Mouse (Mus musculus) frontal cortex, adult 2 months (tissue): ENCODE measurements around the gene Slc16a8. TPM values are rescaled to one million over a fixed set of nuclear protein-coding genes. Genes with fewer than 3 reads are reported as not detected.

ENCODE experiments used
- DNase-seq, 2 experiments: peaks; one replicate each; pipeline ENCODE4 v3.0.0; 2022; ENCODE audit warnings: low spot score in 1 of 2; ENCODE audit errors: extremely low spot score in 1 of 2
- polyA plus RNA-seq: library from polyadenylated mRNA; depleted of rRNA; stranded (reverse); fragments of >200 nt; gene quantifications from 2 replicates; pipeline ENCODE4 v1.2.3, GENCODE M21; 2012; rRNA removed

Slc16a8 gene
- polyA plus RNA-seq, 1 experiment: not detected

DNA sequence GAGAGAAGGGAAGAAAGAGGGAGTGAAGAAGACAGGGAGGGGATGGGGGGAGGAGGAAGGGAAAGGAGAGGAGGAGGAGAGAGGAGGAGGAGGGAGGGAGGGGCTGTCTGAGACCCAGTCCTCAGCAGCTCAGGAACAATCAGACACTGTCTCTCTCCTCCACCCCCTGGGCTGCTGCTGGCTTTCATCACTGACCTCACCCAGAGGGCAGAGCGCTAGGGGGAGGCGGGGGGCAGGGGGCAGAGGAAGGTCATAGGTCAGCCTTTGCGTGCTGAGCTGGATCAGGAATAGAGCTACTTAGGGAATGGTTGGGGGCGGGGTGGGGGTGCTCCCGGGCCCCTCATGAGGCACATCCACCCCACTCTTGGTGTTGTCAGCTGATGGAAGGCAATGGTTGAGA lies 30.9 kb downstream of the Slc16a8 start:
- no peak for DNase-seq

DNA sequence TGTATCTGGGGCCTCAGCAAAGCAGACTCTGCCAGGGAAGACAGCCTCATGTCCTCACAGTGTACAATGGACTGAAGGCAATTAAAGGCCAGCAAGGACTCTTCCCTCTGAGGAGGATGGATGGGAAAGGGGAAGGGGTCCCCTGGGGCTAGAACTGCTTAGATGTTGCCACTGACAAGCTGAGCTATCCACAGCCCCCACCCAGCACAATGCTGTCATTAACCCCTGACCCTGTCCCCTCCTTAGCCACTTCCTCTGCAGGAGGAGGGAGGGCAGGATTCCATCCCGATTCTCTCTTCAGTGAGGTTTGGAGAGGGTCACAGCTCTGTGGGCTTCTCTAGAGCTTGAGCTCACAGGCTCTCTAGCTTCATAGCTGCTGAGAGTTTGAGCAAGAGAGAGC lies 35.0 kb downstream of the Slc16a8 start:
- DNase-seq: no peak

DNA sequence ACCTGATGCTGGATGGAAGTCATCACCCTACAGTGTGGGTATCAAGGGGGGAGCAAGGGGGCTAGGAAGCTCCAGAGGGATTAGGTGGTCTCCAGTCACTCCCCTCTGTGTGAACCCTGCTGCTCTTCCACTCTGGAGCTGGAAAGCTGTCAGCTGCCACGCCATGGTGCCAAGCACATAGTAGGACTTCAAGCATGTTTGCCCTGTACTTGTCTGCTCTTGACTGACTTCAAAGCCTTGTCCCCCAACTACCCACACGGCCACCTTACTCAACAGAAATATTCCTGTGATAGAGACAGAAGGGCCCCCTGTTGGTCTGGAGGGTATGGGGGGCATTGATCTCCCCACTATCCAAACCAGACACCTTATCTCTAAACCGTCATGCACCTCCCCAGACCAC lies 38.4 kb downstream of the Slc16a8 start:
- DNase-seq: no peak

DNA sequence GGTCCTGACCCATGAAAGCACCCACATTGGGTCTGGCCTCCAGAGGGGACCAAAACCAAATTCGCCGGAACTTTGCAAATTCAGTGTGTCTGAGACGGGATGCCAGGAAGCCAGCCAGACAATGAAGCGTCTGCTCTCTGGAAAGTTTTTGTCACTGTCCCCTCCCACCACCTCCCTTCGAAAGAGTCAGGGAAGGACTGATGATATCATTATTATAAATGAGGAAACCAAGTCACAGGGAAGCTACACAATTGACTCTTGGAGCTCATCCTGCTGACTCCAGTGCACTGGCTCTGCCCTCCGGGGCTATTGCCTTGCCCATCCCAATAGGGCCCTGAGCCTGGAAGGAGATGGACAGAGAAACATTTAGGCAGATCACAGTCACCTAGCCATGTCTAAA lies 41.0 kb downstream of the Slc16a8 start:
- DNase-seq: no peak

DNA sequence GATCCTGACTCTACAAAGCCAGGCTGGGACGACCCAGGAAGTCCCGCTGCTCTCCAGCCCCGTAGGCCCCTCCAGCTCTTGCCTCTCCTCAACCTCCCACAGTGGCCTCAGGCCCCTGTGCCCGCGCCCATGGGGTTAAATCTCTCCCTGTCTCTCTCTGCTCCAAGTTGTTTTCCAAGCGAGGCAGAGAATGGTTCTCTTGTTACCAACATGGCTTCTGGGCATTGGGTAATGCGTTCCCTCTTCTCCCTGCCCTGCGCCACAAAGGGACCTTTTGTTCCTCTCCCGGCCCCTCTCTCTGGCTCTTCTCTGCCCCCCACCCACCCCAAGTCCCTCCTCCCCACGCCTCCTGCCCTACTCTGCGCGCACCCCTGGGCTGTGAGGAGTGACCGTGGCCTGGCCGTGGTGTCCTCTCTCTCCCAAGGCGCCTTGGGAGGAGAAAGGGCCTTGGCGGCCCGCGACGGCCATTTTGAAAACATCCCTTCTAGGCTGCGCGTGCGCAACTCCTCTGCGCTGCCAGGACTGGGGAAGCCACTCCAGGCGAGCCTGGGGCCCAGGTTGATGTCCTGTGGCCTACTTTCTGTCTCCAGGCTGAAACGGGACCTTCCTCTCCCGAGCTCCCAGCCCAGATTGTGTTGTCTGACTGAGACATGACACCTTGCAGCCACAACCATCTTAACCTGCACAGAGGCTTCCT lies 41.7 kb downstream of the Slc16a8 start:
- DNase-seq: peak in 1 of 2 experiments; percentile 21

DNA sequence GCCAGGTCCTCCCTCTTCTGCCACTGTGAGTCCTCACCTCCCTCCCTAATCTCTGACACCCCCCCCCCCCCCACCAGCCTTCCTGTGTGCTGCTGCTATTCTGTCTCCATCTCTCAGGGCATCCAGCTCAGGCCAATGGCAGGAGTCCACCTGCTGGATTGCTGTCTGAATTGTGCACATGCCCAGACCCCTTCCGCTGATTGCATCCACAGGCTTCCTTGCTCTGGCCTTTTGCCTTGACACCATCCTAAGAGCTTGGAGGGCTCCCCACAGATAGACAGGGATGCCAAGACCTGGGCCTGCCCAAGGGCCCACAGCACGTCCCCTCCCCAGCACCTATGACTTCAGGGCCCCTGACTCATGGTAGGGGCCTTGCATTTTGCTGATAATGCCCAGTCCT lies 44.2 kb downstream of the Slc16a8 start:
- DNase-seq: no peak

DNA sequence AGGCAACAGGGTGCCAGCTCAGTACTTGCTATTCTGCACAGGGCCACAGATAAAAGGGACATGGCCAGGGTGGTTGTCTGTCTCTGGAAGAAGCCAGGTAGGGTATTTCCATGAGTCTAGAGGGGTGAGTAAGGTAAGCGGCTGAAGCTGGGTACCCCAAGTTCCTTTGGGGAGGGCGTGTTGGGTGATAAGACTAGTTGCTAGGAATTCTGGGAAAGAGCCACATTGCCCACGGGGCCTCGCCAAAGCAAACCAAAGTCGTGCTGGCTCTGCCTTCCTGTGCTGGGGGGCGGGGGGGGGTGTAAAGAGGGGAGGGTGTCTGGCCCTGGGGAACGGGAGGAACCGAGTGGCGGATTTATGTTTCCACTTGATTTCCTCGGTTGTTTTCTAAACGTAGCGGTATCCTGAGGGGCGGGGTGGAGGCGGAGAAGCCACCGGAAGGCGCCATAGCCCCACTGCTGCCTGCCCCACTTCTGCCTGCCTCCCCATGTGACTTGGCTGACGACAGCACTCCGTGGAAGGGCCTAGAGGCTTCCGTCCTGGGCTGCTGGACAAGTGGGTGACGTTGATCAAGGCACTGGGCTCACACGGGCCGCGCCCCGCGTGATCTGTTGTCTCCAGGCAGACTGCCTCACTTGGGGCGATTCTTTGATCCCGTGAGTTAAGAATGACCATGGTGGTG lies 45.7 kb downstream of the Slc16a8 start:
- DNase-seq: no peak

DNA sequence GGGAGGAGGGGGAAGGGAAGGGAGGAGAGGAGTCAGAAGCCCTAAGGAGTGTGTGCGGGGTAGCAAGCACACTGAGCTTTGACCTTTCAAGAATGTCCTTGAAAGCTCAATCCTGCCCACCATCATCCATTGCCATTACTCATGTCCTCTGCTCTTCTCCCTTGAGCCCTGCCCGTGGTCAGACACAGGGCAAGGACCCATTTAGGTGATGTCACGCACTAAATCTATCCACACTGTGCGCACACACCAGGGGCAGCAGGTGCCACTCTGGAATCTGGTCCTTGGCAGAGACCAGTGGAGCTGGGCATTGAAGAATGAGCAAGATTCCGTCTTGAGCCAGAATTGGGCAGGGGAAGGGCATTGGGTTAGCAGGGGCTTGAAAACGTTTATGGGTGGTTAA lies 46.4 kb downstream of the Slc16a8 start:
- DNase-seq: no peak

DNA sequence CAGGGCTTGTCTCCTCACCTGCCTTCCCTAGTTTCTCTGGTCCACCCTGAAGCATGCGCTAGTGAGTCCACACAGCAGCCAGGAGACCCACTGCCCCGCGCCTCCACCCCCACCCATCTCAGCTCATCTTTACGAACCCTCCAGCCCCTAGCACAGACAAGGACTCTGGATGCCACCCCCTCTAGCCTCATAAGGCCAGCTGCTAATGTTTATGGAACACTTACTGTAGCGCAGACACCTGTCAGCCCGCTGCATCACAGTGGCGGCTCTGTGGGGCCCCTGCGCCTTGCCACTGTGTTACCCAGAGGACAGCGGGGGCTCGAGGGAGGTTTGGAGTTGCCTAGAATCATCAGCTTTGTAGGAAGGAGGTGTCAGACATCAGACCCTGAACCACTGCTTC lies 52.0 kb downstream of the Slc16a8 start:
- no peak for DNase-seq

DNA sequence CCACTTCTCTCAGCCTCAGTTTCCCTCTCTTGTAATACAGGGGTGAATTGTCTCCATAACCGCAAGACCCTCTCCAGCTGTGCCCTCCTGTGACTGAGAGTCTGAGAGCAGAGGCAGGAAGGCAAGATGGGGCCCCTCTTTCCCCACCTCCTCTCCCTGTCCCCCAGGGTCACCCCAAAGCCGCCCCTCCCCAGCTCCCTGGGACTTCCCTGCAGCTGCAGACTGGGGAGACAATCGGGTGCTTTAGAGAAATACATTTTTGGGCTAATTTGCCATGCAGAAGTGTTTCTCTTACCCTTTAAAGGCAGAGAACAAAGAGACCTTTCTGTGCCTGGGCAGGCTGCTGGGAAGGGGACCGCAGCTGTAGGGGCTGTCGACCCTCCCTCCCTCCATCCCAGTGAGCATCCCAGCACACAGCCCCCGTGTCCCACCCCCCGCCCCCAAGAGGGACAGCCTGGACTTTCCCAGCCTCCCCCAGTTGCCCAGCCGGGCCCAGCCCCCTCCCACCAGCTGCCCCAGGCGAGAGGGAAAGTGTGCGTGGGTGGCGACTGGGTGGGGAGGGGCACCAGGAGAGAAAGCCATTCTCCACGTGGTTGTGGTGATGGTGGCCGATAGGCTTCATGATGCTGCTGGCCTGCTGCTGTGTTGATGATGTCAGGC lies 52.9 kb downstream of the Slc16a8 start:
- peak in 1 of 2 experiments; percentile 35 for DNase-seq

Other genes starting within 250 kb of the Slc16a8 start
- 109 and 112 TPM in 2 replicates for gene H1f0, start 226.3 kb downstream of the Slc16a8 start, polyA plus RNA-seq
- 0.19 and 0.38 TPM in 2 replicates for gene Galr3, start 212.9 kb downstream of the Slc16a8 start, polyA plus RNA-seq
- 31.0 and 32.3 TPM in 2 replicates for gene Ankrd54, start 191.9 kb downstream of the Slc16a8 start, polyA plus RNA-seq
- 80.9 and 90.8 TPM in 2 replicates for gene Eif3l, start 179.6 kb downstream of the Slc16a8 start, polyA plus RNA-seq
- 22.2 and 23.8 TPM in 2 replicates for gene Micall1, start 145.9 kb downstream of the Slc16a8 start, polyA plus RNA-seq
- 159 and 176 TPM in 2 replicates for gene Polr2f, start 113.8 kb downstream of the Slc16a8 start, polyA plus RNA-seq
- gene 1700088E04Rik, start 113.5 kb downstream of the Slc16a8 start, polyA plus RNA-seq: 15.0 and 18.6 TPM in 2 replicates
- gene Sox10, start 89.5 kb downstream of the Slc16a8 start, polyA plus RNA-seq: 55.2 and 61.4 TPM in 2 replicates
- 87.7 and 98.4 TPM in 2 replicates for gene Pick1, start 25.6 kb downstream of the Slc16a8 start, polyA plus RNA-seq
- 1.3 and 1.4 TPM in 2 replicates for gene Gm49486, start 25.4 kb downstream of the Slc16a8 start, polyA plus RNA-seq
- 12.6 and 16.6 TPM in 2 replicates for gene Baiap2l2, start 30.8 kb upstream of the Slc16a8 start, polyA plus RNA-seq
- gene Pla2g6, start 73.6 kb upstream of the Slc16a8 start, polyA plus RNA-seq: 31.8 and 32.9 TPM in 2 replicates
- gene Maff, start 91.9 kb upstream of the Slc16a8 start, polyA plus RNA-seq: 0.62 and 1.1 TPM in 2 replicates
- 73.0 and 78.2 TPM in 2 replicates for gene Tmem184b, start 148.8 kb upstream of the Slc16a8 start, polyA plus RNA-seq
- gene Csnk1e, start 200.8 kb upstream of the Slc16a8 start, polyA plus RNA-seq: 195 and 198 TPM in 2 replicates